Mouse (Mus musculus) frontal cortex, adult (tissue): ENCODE results near the gene Fdx1.
A peak's percentile ranks its signal among the peaks of the same experiment; 100 is the strongest.

Source experiments
- ATAC-seq: cut with Nextera tagmentation; 2 replicates; pipeline ENCODE4 v1.9.2; 2017; ENCODE audit warnings: mild to moderate bottlenecking, moderate library complexity, mixed read lengths; ENCODE audit not compliant: low TSS enrichment

The Fdx1 gene

GRCm38 (mm10) chr9:51962975-51963701 lies at the start of gene Fdx1:
Fdx1 (minus strand) TSS chr9:51963556.
- peak; percentile 89 for ATAC-seq

GRCm38 (mm10) chr9:52012781-52013436 lies 49.6 kb upstream of the Fdx1 start:
- ATAC-seq, result no peak

GRCm38 (mm10) chr9:52012311-52012710 lies 49.0 kb upstream of the Fdx1 start:
- ATAC-seq, result peak; percentile 95

GRCm38 (mm10) chr9:52008511-52008910 lies 45.2 kb upstream of the Fdx1 start:
- ATAC-seq, result no peak

GRCm38 (mm10) chr9:52007341-52007740 lies 44.0 kb upstream of the Fdx1 start:
- ATAC-seq, result no peak

- ATAC-seq, result no peak
These were observed 40.1 kb upstream of the Fdx1 start for GRCm38 (mm10) chr9:52003501-52003900.

GRCm38 (mm10) chr9:51995331-51996099 lies 32.2 kb upstream of the Fdx1 start:
- no peak for ATAC-seq

- no peak for ATAC-seq
These were observed 31.4 kb upstream of the Fdx1 start for GRCm38 (mm10) chr9:51994636-51995260.

GRCm38 (mm10) chr9:51993486-51994275 lies 30.3 kb upstream of the Fdx1 start:
- ATAC-seq, result no peak

- ATAC-seq, result no peak
These were observed 28.0 kb upstream of the Fdx1 start for GRCm38 (mm10) chr9:51991241-51991876.

- no peak for ATAC-seq
These were observed 27.5 kb upstream of the Fdx1 start for GRCm38 (mm10) chr9:51990828-51991227.

GRCm38 (mm10) chr9:51985493-51986099 lies 22.2 kb upstream of the Fdx1 start:
- peak; percentile 99 for ATAC-seq

- no peak for ATAC-seq
These were observed 17.8 kb upstream of the Fdx1 start for GRCm38 (mm10) chr9:51981131-51981530.

GRCm38 (mm10) chr9:51979301-51979700 lies 15.9 kb upstream of the Fdx1 start:
- no peak for ATAC-seq

GRCm38 (mm10) chr9:51978545-51979259 lies 15.3 kb upstream of the Fdx1 start:
- ATAC-seq, result no peak

- peak; percentile 92 for ATAC-seq
These were observed 14.2 kb upstream of the Fdx1 start for GRCm38 (mm10) chr9:51977439-51978000.

GRCm38 (mm10) chr9:51974871-51975270 lies 11.5 kb upstream of the Fdx1 start:
- no peak for ATAC-seq

GRCm38 (mm10) chr9:51973846-51974245 lies 10.5 kb upstream of the Fdx1 start:
- no peak for ATAC-seq

GRCm38 (mm10) chr9:51966373-51966772 lies 3.0 kb upstream of the Fdx1 start:
- ATAC-seq, result no peak
